Mouse (Mus musculus) frontal cortex, postnatal 36 days (tissue): ENCODE results near the gene Itga4.
A peak's percentile ranks its signal among the peaks of the same experiment; 100 is the strongest.

Source experiments
- DNase-seq, 2 experiments: peaks; one replicate each; pipeline ENCODE4 v3.0.0; 2022; ENCODE audit warnings: low spot score in 2 of 2

Gene Itga4

DNA sequence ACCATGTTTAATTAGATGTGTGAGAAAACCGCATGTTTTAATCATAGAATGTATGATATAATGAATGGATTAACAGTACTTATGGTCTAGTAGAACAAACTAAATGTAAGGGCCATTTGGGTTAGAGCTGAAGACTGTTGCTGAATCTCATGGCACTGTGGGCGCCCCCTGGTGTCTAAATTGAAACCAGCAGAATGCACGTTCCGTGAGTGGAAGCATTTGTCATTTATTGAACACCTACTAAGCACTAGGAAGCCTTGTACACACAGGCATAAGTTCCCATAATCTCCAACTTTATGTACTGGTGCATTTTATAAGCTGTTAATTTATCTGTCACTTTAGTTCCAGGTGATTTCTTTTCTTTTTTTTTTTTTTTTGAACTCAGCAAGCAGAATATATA lies 10.4 kb downstream of the Itga4 start:
- peak; percentile 55 to 67 for DNase-seq

DNA sequence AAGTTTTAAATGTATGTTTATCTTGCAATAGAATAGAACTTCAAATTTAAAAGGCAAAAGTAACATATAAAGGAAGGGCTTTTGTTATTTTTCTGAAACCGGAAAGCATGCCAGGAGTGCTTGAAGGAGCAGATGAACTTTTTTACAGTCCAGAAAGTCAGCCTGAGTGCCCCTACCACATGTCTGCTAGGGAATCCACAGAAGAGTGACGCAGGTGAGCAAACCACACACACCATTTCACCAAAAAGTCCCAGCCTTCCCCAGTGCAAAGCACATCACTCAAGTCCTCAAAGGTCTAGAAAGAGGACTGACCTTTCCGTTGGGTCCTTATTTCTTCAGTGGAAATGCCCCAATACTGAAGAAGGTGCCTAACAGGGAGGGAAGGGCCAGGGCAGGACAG lies 11.3 kb downstream of the Itga4 start:
- no peak for DNase-seq

DNA sequence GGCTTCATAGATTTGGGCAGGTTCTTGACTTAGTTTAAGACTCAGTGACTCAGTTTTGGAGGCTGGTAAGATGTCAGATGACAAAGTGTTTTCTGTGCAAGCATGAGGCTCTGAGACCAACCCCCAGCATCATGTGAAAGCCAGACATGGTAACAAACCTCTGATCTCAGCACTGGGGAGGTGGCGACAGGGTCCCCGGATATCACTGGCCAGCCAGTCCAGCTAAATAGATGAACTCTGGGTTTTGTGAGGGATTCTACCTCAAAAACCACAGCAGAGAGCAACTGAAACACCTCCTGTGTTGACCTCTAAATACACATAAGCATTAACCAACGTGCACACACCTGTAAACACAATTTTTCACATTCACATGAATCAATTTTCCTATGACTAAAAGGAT lies 12.0 kb downstream of the Itga4 start:
- DNase-seq = no peak

DNA sequence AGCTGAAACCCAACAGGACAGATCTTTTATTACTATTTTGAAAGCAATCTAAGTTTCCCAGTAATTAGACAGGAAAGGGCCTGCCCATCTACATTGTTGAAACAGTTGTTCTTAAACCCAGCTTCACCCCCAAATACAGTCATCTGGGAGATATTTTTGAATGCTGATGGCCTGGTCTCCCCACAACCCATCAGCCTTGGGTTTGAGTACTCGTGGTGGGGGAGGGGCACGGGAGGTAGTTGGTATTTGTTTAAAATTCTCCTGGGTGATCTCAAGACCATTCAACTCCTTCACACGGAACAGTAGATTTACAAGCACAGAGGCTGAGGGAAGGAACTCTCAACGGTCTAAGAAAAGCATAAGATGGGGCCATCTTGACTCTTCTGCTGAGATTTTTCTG lies 13.6 kb downstream of the Itga4 start:
- DNase-seq = no peak

DNA sequence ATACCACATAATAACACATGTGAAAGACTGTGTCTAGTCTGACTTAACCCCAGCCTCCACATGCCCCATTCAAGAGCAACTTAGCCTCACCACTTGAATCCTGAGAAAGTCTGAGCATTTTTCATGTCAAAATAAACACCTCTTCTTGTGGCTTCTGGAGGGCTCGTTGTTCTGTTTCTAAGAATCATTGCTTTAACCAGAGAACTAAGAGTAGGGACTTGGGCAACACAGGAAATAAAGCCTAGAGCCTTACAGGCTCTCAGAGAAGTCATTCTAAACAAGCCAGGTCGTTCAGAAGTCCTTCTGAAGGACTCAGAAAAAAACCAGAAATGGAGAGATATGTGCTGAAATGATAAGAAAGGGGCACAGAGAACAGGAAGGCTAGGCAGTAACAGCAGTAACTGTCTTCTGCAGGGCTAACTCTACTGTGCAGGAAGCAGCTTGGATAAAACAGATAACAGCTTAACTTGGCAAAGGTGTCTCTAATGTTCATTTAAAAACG lies 14.9 kb downstream of the Itga4 start:
- DNase-seq = no peak

DNA sequence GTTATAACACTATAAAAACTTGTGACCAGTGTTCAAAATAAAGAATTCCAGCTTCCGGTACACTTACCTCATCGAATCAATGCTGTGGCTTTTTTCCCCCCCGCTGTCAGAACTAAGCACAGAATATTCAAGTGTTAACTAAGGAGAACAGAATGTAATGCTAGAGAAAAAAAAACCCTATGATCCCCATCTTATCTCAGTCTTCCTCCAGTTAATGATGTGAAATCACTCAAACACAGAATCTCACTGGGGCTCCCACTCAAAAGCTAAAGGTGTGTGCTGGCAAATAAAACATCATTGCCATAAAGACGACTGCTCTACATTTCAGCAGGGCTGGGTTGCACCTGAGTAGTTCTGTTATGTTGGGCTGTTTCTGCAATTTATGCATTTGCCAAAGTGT lies 16.6 kb downstream of the Itga4 start:
- DNase-seq = no peak

DNA sequence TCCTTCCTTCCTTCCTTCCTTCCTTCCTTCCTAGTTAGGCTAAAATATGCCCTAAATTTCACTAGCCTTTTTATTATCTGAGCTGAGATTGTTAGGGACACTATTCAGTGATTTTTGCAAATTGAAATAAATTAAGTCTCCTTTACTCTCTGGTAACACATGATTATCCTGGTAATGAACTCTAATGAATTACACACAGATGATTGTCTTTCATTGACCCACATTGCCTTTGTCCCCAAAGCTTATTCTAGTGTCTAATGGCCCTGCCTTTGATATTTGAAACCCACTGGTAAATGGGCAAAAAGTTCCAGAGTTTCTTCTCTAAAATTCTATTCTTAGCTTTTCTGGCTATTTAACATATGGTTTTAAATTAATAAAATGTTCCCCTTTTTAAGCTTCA lies 23.4 kb downstream of the Itga4 start:
- no peak for DNase-seq

DNA sequence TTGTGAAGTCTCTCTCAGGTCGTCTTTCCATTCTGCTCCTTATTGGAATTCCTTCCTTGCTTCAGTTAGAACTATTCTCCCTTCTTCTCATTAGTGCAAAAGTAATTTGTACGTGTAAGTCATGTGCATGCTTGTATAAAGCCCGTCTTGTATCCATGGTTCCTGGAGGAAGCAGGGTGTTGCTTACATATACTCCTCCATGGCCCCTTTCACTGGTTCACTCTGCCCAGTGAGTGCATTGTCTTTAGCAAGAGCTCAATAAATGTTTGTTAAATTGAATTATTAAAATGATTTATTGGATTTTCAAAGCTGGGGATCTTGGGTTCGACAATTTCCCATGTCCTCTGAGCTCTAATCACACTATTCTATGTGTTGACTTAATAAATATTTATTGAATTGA lies 29.0 kb downstream of the Itga4 start:
- DNase-seq = no peak

DNA sequence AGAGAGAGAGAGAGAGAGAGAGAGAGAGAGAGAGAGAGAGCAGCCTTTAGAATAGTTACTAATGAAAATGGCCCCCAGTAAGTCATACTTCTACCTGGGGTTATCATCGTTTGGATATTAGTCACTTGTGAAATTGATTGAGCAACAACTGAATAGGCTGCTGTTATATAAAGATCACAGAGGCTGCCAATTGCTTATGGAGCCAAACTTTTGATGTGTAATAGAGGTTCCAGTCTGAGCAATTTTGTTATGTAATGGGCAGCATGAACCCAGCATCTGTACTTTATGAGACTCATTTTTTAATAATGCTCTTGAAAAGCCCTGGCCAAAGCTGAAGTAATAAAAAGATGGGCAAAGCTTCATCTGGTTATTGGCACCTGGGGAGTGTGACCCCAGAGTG lies 34.9 kb downstream of the Itga4 start:
- DNase-seq = no peak

DNA sequence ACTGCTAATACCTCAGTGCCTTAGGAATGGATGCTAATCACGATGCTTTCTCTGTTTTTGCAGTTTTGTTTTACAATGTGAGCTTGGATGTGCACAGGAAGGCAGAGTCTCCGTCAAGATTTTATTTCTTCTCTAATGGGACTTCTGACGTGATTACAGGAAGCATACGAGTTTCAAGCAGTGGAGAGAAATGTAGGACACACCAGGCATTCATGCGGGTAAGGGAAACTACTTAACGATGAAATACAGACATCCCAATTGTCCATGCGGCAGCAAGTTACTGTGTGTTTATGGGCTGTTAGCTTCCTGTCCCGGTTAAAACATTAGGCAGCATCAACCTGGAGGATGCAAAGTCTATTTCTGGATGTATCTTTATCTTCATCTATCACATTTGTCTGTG lies 36.7 kb downstream of the Itga4 start:
- DNase-seq = no peak

DNA sequence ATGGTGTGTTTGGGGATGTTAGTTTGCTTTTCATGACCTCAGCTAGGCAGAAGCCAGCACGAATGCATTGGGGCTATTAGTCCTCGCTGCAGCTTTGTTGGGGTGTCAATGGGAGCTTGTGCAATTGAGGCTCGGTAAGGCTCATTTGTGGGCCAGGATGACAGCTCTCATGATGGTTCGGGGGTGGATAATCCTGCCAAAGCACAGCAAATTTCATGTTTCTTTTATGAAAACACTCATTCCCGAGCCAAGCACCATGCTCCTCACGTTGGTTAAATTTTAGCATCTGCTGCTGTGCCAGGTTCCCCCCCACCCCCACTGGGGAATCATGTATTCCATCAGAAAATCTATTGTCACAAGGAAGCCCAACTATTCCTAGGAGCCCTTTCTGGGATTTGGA lies 37.2 kb downstream of the Itga4 start:
- DNase-seq = peak in 1 of 2 experiments; percentile 22

DNA sequence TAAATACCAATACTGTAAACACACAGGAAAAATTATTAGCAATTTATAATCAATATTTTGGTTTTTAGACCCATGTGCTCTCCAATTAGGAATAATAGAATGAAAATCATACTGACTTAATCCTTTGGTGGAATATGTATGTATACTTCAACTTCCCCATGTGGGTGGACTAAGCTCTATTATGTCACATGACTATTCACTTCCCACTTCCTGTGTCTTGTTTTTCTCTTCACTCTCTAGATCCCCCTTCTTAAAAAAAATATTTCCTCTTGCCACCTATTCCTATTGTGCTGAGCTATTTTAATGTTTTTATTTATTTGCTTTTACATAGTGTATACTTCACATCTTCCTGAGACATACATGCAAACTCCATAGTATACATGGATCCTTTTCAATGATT lies 47.2 kb downstream of the Itga4 start:
- no peak for DNase-seq

DNA sequence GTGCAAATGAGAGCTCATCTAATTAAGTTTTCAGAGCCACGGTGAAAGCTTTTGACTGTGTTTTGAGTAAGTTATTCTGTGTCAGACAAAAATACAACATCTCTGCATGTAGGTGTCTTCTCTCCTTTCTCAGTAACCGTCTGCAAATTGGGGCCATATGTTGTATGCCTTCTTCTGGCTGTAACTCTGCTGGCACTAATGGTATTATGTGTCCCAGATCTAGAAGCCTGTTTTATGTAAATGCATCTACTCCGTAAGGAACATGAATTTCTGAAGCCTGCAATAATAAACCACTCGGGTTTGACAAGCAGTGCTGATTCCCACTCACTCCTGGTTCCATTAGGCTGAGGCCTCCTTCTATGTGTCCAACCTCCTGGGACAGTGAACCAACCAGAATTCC lies 52.3 kb downstream of the Itga4 start:
- DNase-seq = peak in 1 of 2 experiments; percentile 62

DNA sequence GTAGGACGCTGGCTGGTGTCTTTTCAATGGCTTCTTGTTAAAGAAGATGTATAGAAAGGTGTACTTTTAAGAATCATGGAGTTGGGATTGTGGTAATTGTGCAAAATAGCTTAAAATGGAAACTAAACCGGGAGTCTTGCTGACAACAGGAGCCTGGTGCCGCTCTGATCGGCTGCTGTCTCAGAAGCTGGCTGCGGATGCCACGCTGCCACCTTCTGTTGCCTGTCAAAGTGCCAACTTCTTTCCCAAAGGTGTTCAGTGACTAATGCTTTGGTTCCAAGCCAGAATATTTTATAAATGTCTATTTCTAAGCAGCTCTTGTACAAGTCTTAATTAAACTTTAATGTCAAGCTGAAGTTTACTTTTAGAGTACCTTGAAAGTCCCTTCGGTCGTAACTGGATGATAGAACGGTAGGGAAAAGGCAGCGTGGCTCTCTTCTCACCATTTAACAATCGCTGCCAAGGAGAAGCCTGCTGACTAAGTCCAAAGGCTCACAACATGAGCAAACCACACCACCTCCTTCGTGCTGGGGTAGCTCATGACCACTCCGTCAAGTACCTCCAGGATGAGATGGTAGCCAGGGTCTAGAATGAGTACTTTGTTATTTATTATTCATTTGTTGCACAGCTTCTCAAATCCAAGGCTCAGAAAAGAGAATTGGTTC lies 54.4 kb downstream of the Itga4 start:
- DNase-seq = peak in 1 of 2 experiments; percentile 48

DNA sequence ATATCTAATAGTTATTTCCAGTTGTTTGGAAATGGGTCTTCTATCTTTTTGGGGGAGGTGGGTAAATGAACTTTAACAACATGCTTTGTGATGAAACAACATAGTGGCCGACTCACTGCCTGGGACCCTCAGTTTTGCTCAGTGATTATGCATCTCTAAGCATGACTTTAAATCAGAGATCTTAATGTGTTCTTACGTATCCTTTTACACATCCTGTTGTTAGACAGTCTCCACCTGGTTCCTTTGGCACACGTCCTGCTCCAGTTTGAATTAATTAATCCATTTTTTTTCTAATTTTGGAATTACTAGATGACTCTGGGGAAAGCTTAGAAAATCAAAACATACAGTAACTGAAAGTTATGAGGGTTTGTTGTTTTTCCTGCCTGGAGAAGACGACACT lies 57.3 kb downstream of the Itga4 start:
- no peak for DNase-seq

DNA sequence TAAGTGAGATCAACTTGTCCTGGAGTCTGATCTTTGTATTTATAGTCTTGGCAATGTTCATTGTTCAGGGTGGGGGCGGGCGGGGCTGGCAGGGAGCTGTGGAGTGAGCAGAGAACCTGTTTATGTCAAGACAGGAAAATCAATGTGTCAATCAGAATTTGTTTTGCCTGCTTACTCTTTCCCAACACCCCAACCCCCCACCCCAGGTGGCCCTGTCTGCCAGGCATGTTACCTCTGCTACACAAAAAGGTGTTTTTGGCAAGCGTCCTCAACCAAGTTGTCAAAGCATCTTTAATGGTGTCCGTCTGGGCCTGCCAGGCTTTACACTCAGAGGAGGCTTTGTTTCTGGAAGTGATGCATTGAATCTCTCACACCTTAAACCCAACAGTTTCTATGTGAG lies 59.9 kb downstream of the Itga4 start:
- DNase-seq = no peak

DNA sequence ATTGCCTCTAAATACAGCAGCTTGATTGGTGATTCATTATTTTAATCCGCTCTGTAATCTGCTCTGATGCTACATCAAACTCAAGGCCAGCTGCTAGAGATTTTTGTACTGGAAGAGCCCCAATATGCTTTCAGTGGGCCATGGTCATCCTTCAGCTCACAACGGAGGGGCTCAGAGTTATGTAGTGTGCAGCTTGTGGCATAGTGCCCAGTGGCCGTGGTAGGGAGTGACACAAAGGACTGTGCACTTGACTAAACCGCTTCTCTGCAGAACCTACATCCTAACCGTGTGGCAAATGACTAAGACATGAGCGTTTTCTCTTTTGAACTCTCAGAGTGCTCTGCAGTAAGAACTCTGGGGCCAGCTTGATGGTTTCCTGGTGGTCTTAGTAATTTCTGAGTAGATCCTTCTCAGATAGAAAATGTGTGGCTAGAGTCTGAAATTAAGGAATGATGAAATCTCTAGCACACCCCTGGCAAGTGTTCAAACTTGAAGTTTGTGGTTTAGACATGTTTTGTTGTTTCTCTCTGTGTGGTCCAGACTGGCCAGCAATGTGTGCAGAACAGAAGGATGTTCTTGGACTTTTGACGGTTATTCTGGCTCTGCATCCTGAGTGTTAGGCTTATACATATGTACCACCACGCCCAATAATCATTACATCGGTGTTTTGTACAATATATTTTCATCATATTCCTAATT lies 61.1 kb downstream of the Itga4 start:
- no peak for DNase-seq

DNA sequence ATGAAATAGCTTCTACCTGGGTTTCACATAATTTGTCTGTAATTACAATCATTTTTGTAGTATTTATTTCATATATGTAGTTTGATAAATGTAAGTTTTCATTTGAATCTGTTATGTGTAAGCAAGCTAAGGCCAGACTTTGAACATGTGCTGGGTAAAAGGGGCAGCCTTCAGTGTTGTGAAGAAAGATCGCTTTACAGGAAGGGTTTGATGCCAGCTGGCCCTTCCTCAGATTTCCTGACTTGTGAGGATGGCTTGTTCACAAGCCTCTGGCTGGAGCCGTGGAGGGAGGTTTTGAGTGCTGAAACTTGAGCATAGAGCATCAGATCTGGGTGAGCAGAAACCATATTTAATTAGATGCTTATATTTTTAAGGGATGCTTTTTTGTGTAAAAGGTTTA lies 72.9 kb downstream of the Itga4 start:
- no peak for DNase-seq

DNA sequence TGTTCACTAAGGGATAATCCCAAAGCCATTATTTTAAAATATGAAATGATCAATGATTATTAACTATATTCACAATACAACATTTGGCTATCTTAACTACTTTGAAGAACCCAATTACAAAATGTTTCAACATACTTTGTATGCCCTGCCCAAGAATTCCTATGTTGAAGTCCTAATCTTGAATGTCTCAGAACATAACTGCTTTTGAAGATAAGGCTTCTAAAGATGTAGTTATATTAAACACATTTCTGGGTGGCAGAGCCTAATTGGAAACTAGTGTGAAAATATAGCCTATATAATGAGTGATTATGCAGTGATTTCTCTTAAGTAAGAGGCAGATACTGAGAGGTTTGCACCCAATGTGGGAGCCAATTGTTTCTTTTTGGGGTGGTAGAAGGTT lies 79.4 kb downstream of the Itga4 start:
- DNase-seq = no peak

DNA sequence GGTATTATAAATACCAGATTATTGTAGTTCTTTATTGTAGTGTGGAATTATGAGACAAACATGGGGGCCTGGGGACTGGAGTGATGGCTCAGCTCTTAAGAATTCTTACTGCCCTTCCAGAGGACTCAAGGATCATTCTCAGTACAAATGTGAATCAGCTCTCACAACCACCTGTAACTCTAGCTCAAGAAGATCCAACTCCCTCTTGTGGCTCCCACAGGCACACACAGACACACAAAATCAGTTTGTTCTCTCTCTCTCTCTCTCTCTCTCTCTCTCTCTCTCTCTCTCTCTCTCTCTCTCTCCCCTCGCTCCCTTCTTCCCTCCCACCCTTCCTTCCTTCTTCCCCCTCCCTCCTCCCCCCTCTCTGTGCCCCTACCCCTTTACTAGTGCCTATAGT lies 80.9 kb downstream of the Itga4 start:
- no peak for DNase-seq

DNA sequence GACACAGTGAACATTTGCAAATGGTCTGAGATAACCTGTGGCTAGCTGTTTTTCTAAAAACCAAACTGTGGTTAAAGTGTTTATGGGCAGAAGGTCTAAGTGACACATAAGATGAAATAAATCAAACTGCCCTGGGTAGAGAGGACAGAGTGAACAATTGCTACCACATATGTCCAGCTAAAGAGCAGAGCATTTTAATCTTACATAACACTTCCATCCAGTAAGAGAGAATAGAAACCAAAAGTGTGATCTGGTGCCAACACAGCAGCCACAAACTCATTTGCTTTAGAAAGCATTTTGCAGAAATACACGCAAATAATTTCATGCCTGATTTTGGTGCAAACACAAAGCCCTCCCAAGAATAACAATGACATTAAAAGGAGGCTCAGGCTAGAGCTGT lies 83.8 kb downstream of the Itga4 start:
- DNase-seq = no peak

DNA sequence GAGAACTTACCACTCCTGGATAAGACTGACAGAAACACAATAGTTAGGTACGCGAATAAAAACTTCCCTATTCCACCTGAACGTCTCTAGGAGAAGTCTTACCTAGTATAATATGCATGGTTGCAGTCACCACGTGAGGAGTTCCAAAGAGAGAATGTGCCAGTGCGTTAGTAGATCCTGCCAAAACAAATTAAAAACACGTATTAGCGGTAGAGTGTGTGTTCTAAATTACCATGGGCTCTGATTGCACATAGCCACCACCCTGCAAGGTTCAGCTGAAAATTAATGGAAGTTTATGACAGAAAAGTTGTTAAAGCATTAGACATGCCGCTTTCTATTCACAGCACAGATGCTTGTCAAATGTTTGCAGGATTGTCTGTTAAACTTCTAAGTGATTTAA lies 87.9 kb downstream of the Itga4 start:
- DNase-seq = no peak

DNA sequence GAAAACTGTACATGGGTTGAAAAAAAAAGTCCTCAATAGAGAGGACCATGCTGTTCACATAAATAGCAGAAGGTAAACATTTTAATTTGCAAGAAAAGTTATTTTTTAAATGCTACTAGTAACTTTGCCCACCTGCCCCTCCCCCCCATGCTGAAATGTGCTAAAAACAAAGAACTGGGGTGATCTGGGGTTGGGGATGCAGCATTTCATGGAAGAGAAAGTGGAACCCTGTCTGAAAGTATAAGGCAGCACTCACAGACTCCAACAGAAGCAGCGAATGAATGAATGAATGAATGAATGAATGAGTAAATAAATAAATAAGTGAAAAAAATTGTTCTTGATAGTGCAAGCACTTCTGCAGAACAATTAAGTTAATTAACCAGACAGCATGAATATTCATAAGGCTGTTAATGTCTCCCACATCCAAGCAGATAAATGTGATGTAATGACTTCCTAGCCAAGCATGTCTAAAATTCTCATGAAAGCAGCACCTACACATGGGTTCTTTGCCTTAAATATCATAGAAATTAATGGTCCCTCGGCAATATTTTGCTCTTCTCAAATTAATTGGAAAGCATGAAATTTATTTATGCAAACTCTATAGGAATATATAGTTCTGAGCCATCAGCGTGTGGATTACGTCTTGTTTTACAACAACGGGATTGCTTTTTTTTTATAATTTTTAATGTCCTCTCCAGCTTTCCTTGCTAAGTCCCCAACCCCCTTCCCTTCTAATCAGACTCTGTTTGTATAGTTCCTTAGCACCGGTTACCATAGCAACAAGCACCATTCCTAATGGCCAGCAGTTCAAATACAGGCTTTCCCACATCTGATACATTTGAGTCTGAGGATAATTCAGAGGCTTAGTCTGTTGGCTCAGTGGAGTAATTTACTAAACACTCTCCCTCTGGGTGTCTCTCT lies 96.2 kb downstream of the Itga4 start:
- no peak for DNase-seq
